Comparison of ENCODE assay signal across 26 mouse cellular contexts in the genomic region with DNA sequence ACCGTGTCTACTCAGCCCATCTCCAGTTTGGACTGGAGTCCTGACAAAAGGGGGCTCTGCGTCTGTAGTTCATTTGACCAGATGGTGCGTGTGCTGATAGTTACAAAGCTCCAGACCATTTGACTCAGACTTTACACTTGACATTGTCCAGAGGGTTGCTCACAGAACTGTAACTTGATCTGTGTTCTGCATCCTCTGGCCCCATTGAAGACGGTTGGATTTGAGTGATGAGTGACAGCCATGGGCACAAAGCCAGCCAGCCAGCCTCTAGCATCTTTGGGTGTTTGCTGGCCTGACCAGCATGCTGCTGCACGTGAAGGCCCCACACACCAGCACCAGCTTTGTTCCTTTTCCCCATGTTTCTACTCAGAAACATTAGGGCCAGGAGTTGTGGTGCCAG. TPM values are rescaled to one million over a fixed set of nuclear protein-coding genes. Genes with fewer than 3 reads are reported as not detected.
DNase-seq lines count a peak whose midpoint lies in the region; ATAC-seq and TF ChIP-seq lines count a peak whose summit lies in the region.
"Had no signal": no experiment of that assay in that cellular context is flagged by ENCODE, and none has a peak within 500 bp of the region (broad histone marks: within the 10 kb centered on the region; RNA-seq: fewer than 3 reads in every experiment).

No protein-coding gene starts in this region.

- TF ChIP-seq CTCF in lung, embryonic 14.5 days (IDR thresholded peaks at IDR 0.05; ENCODE audit: low read depth) = no peak
- TF ChIP-seq CTCF in lung, postnatal 0 days (IDR thresholded peaks at IDR 0.05) = no peak
- TF ChIP-seq CTCF in heart, postnatal 0 days (IDR thresholded peaks at IDR 0.05; ENCODE audit: low read depth) = no peak

- H3K9ac ChIP-seq in lung, embryonic 14.5 days = no peak overlapping the region
- no peak overlapping the region for H3K9ac ChIP-seq in lung, postnatal 0 days (replicated peaks; ENCODE audit: low read depth)
- no peak overlapping the region for H3K9ac ChIP-seq in heart, postnatal 0 days (replicated peaks; ENCODE audit: low read depth, low read length)
- H3K9ac ChIP-seq: embryonic facial prominence, embryonic 15.5 days; forebrain, embryonic 15.5 days; limb, embryonic 15.5 days; liver, embryonic 14.5 days; neural tube, embryonic 15.5 days had no signal

- no peak overlapping the region for H3K27ac ChIP-seq in lung, embryonic 14.5 days (ENCODE audit: low read depth)
- H3K27ac ChIP-seq in lung, postnatal 0 days (ENCODE audit: low read length) = no peak overlapping the region
- no peak overlapping the region for H3K27ac ChIP-seq in heart, postnatal 0 days (ENCODE audit: low read depth)
- H3K27ac ChIP-seq: embryonic facial prominence, embryonic 15.5 days; forebrain, embryonic 15.5 days; left cerebral cortex, adult 2 months; limb, embryonic 15.5 days; liver, embryonic 14.5 days; macrophage; midbrain, embryonic 10.5 days; neural tube, embryonic 15.5 days had no signal

- DNase-seq in heart, adult 11 months = peak; percentile 67
- DNase-seq in heart, adult 9 months (ENCODE audit: low spot score in 2 of 2) = no peak
- DNase-seq in lung, embryonic 14.5 days = peak; percentile 26
- DNase-seq in lung, postnatal 0 days (ENCODE audit: low spot score) = no peak
- DNase-seq in heart, postnatal 0 days (ENCODE audit: low spot score) = peak; percentile 39
- DNase-seq in testis, postnatal 10 days (ENCODE audit: low spot score) = no peak
- no peak for DNase-seq in neural tube, embryonic 10.5 days (ENCODE audit: extremely low spot score, low spot score)
- DNase-seq: cerebellum, adult 11 months; cerebellum, adult 9-11 months; kidney, adult 11 months; left cerebral cortex, postnatal 4 days; right cerebral cortex, adult 18-20 months; right cerebral cortex, postnatal 4 days; thymus, postnatal 25 days had no signal

- peak; percentile 49; the same call in 1 of the 2 replicates for ATAC-seq in lung, embryonic 14.5 days (ENCODE audit: insufficient read depth)
- no peak for ATAC-seq in lung, postnatal 0 days
- peak; percentile 77 for ATAC-seq in heart, postnatal 0 days (ENCODE audit: insufficient read depth, low read depth)
- ATAC-seq: CD4-positive, CD25-positive, alpha-beta regulatory T cell, adult 4 months; forebrain, embryonic 15.5 days; midbrain, embryonic 16.5 days; Patski had no signal

- TF ChIP-seq EP300 in lung, postnatal 0 days (IDR thresholded peaks at IDR 0.05) = no peak
- no peak for TF ChIP-seq EP300 in heart, postnatal 0 days (IDR thresholded peaks at IDR 0.05; ENCODE audit: low read depth)

- peaks cover 40% of the 10 kb centered on the region for H3K36me3 ChIP-seq in lung, embryonic 14.5 days (ENCODE audit: insufficient read depth)
- peaks cover 15% of the 10 kb centered on the region; the same call in 1 of the 2 replicates for H3K36me3 ChIP-seq in lung, postnatal 0 days (ENCODE audit: insufficient read depth, low read length)
- H3K36me3 ChIP-seq in heart, postnatal 0 days (replicated peaks; ENCODE audit: control insufficient read depth, insufficient read depth, low read length) = peaks cover 36% of the 10 kb centered on the region

- no peaks in the 10 kb centered on the region for H3K4me1 ChIP-seq in lung, embryonic 14.5 days (ENCODE audit: insufficient read depth)
- H3K4me1 ChIP-seq in lung, postnatal 0 days (ENCODE audit: insufficient read depth, low read depth, low read length) = no peaks in the 10 kb centered on the region
- peaks cover 7% of the 10 kb centered on the region; the same call in 1 of the 2 replicates for H3K4me1 ChIP-seq in heart, postnatal 0 days (ENCODE audit: control insufficient read depth, insufficient read depth)
- H3K4me1 ChIP-seq: embryonic facial prominence, embryonic 15.5 days; forebrain, embryonic 15.5 days; limb, embryonic 15.5 days; midbrain, embryonic 10.5 days; neural tube, embryonic 15.5 days had no signal

- no peak overlapping the region for H3K4me2 ChIP-seq in lung, embryonic 14.5 days
- no peak overlapping the region for H3K4me2 ChIP-seq in lung, postnatal 0 days (replicated peaks; ENCODE audit: low read depth, low read length)
- peak overlapping the region; percentile 10; the same call in 1 of the 2 replicates for H3K4me2 ChIP-seq in heart, postnatal 0 days (ENCODE audit: low read depth, low read length)
- H3K4me2 ChIP-seq: embryonic facial prominence, embryonic 15.5 days; forebrain, embryonic 15.5 days; limb, embryonic 15.5 days; neural tube, embryonic 15.5 days had no signal

- WGBS in lung, embryonic 14.5 days = 51% methylated on average over 5 of the region's 5 CpGs
- 63% methylated on average over 5 of the region's 5 CpGs for WGBS in lung, postnatal 0 days
- 23% methylated on average over 5 of the region's 5 CpGs for WGBS in heart, postnatal 0 days

- no peaks in the 10 kb centered on the region for H3K27me3 ChIP-seq in lung, embryonic 14.5 days (ENCODE audit: insufficient read depth, low read length)
- no peaks in the 10 kb centered on the region for H3K27me3 ChIP-seq in lung, postnatal 0 days (replicated peaks; ENCODE audit: insufficient read depth, low read length)
- no peaks in the 10 kb centered on the region for H3K27me3 ChIP-seq in heart, postnatal 0 days (ENCODE audit: control insufficient read depth, insufficient read depth, low read length)
- H3K27me3 ChIP-seq: embryonic facial prominence, embryonic 15.5 days; forebrain, embryonic 15.5 days; limb, embryonic 15.5 days; neural tube, embryonic 15.5 days; Patski had no signal

- no peaks in the 10 kb centered on the region for H3K9me3 ChIP-seq in lung, embryonic 14.5 days (ENCODE audit: low read depth, low read length)
- H3K9me3 ChIP-seq in lung, postnatal 0 days (ENCODE audit: low read length) = no peaks in the 10 kb centered on the region
- H3K9me3 ChIP-seq in heart, postnatal 0 days (replicated peaks; ENCODE audit: control insufficient read depth, low read length) = no peaks in the 10 kb centered on the region
- H3K9me3 ChIP-seq: embryonic facial prominence, embryonic 15.5 days; forebrain, embryonic 15.5 days; limb, embryonic 15.5 days; midbrain, embryonic 10.5 days; neural tube, embryonic 15.5 days had no signal

- H3K4me3 ChIP-seq in lung, embryonic 14.5 days (ENCODE audit: low read depth, low read length) = no peak overlapping the region
- H3K4me3 ChIP-seq in lung, postnatal 0 days (ENCODE audit: low read depth, low read length) = no peak overlapping the region
- H3K4me3 ChIP-seq in heart, postnatal 0 days (ENCODE audit: low read depth, low read length) = no peak overlapping the region
- H3K4me3 ChIP-seq: embryonic facial prominence, embryonic 15.5 days; forebrain, embryonic 15.5 days; left cerebral cortex, adult 2 months; limb, embryonic 15.5 days; midbrain, embryonic 10.5 days; myocyte; neural tube, embryonic 15.5 days had no signal

RNA-seq across cellular contexts. Expression of a gene that starts 21.4 kb away (rescaled TPM):
- 79.1 and 84.1 TPM in 2 replicates for polyA plus RNA-seq in lung, embryonic 14.5 days (2014; fragmentation: Nextera tagmentation; extraction: Ambion mirVana)
- polyA plus RNA-seq in lung, postnatal 0 days (2015; fragmentation: Nextera tagmentation; extraction: Ambion mirVana) = 38.1 and 38.9 TPM in 2 replicates
- 9.7 and 24.5 TPM in 2 replicates for total RNA-seq in heart, postnatal 0 days (2014; rRNA removed; ENCODE audit: low replicate concordance)
- polyA plus RNA-seq in heart, postnatal 0 days (2015; fragmentation: Nextera tagmentation; extraction: Ambion mirVana) = 49.8 and 54.3 TPM in 2 replicates

RNA-seq across cellular contexts. Expression of a gene that starts 24.6 kb away (rescaled TPM):
- 95.2 and 116 TPM in 2 replicates for polyA plus RNA-seq in lung, embryonic 14.5 days (2014; fragmentation: Nextera tagmentation; extraction: Ambion mirVana)
- 65.8 and 66.5 TPM in 2 replicates for polyA plus RNA-seq in lung, postnatal 0 days (2015; fragmentation: Nextera tagmentation; extraction: Ambion mirVana)
- total RNA-seq in heart, postnatal 0 days (2014; rRNA removed; ENCODE audit: low replicate concordance) = 24.7 and 28.1 TPM in 2 replicates
- polyA plus RNA-seq in heart, postnatal 0 days (2015; fragmentation: Nextera tagmentation; extraction: Ambion mirVana) = 82.4 and 83.6 TPM in 2 replicates

RNA-seq across cellular contexts. Expression of a gene that starts 50.9 kb away (rescaled TPM):
- polyA plus RNA-seq in lung, embryonic 14.5 days (2014; fragmentation: Nextera tagmentation; extraction: Ambion mirVana) = 23.4 and 24.8 TPM in 2 replicates
- 15.7 and 16.1 TPM in 2 replicates for polyA plus RNA-seq in lung, postnatal 0 days (2015; fragmentation: Nextera tagmentation; extraction: Ambion mirVana)
- 8.7 and 11.4 TPM in 2 replicates for total RNA-seq in heart, postnatal 0 days (2014; rRNA removed; ENCODE audit: low replicate concordance)
- polyA plus RNA-seq in heart, postnatal 0 days (2015; fragmentation: Nextera tagmentation; extraction: Ambion mirVana) = 15.0 and 16.9 TPM in 2 replicates

Comparison
In these comparisons a context has a peak if more than half of its experiments do, and no peak if none do; other contexts are left out.
1. DNase-seq: peak in heart, adult 11 months (single experiment), lung, embryonic 14.5 days (single experiment) and heart, postnatal 0 days (single experiment); none in heart, adult 9 months (0 of 2), lung, postnatal 0 days (single experiment), testis, postnatal 10 days (single experiment) and neural tube, embryonic 10.5 days (single experiment).